Mouse (Mus musculus): Measurements from ENCODE around the gene Med23.

The Med23 gene

DNA sequence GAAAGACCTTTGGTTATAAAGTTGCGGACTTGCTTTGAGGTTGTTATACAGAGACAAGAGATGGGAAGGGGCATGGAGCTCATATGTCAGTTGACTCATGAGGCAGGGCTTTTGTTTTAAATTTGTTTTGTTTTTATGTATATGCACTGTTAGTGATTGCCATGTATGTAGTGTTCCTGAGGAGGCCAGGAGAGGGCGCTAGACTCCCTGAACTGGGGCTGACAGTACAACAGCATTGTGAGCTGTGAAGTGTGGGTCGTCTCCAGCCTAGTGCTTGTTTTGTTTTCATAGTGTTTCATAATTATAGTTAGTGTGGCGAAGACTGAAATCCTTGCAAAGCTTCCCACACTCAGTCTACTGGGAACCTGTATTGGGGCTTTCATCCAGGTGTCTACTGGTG lies 3.8 kb downstream of the Med23 start:
- DNase-seq (ENCODE audit: low spot score) = no peak

DNA sequence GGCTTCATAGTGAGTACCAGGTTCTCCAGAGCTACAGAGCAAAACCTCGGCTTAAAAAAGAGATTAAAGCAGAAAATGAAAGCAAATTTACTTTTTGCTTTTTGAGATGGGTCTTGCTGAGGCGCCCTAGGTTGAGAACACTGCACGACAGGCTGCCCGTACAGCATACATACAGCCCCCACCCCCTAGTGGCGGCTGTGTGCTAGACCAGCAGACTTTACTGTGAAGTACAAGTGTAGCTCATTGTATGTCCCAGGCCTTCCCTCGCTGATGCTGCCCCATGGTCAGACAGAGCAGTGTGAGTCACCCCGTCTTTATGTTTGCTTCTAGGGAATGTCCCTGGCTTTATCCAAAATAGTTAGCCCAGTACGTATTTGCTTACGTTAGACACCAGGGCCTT lies 16.2 kb downstream of the Med23 start:
- DNase-seq (ENCODE audit: low spot score) = no peak

DNA sequence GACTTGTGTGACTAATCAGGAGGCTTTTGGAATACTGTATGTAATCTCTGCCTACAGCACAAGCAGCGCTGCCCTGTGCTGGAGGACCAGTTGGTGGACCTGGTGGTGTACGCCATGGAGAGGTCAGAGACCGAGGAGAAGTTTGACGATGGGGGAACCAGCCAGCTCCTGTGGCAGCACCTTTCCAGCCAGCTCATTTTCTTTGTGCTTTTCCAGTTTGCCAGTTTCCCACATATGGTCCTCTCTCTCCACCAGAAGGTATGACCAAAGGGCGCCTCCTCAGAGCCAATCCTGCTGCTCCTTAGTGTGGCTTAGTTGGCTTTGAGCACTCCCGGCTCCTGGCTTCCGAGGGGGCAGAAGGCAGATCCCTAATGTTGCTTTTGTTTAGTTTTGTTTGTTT lies 18.6 kb downstream of the Med23 start:
- no peak for DNase-seq (ENCODE audit: low spot score)

DNA sequence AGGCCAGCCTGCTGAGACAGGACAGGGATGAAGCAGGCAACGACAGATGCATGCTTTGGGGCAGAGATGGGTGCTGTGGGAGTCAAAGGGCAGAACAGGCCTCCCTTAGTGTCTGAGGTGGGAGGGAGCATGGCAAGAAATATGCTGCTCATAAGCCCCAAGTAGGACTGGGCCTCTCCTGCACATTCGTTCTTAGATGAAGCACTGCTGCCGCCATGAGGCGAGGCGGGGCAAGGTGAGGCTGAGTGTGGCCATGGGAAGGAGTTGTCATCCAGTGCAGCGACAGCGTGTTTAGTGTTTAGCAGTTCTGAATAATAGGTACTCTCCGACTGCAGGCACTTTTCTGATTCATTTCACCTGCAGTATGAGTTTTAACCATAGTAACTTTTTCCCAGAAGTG lies 26.1 kb downstream of the Med23 start:
- DNase-seq (ENCODE audit: low spot score) = peak; percentile 68

DNA sequence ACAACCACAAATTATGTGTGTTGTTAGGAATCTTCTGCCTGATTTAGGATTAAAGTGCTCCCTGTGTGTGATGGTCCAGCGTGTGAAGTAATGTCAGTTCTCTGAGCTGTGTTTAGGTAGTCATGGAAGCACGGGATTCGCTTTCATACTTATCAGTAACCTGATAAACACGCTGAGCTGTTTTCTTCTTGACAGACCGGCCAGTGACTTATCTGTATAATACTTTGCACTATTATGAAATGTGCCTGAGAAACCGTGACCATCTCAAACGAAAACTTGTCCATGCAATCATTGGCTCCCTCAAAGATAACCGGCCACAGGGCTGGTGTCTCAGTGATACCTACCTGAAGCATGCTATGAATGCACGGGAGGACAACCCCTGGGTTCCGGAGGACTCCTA lies 35.8 kb downstream of the Med23 start:
- no peak for DNase-seq (ENCODE audit: low spot score)

DNA sequence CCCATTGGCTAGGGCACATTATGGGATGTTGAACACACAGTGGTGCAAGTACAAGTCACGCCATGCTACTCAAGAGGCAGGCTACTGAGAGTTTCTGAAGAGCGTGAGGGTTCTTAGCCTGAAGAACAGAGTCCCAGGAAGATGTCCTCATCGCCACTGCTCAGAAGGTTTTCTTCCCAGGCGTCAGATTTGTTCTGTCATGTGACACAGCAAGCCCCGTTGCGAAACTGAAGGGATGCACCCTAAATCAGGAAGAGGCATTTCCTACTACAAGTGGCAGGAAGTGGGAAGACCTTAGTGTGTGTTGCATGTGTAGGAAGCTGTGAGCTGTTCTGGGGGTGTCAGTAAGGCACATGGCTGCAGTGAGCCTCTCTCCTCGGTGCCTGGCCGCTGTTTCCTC lies 41.4 kb downstream of the Med23 start:
- DNase-seq (ENCODE audit: low spot score) = no peak

DNA sequence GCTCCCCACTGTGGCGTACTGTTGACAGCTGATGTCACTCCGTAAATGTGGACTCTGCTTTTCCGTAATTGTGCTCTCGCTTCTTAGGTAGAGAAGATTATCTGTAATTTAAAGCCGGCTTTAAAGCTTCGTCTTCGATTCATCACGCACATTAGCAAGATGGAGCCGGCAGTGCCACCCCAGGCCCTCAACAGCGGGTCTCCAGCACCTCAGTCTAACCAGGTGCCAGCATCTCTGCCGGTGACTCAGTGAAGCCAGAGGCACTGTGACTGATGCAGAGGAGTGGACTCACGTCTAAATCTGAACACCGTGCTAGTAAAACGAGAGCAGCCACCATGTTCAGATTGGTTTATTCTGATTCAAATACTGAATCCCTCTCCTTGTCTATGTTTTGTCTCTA lies 42.8 kb downstream of the Med23 start:
- DNase-seq (ENCODE audit: low spot score) = no peak

DNA sequence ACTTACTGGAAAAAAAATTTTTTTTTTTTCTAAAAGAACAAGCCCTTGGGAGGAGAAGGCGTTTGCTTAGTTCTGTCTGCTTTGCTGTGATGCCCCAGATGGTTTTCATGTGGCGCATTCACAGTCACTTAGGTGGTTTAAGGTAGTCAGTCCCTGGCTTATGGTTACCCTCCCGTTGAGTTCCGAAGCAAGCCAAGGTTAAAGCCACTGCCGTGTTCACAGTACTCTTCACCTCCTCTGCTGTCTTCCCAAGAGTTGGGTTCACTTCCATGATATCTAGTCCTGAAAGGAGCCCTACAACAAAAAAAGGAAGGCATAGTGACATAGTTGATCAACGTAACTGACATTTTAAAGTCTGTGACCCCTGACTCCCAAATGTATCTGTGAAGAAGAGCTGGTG lies 45.7 kb downstream of the Med23 start:
- DNase-seq (ENCODE audit: low spot score) = no peak

DNA sequence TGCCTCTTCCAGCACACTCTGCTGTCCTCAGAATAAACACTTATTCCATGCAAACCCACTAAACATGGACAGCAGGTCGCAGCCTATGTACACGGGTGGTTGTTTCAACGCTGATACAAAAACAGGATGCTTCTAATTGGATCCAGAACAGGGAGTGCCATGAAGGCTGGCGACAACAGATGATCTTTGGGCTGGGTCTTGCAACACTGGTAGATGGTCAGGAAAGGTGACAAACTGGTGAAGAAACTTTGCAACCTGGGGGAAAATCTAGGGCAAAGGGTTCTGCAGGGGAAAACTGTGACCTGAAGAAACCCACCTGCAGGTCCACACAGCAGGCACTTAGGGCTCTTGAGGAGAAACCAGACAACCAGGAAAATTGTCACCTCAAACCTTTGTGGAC lies 53.2 kb downstream of the Med23 start:
- no peak for DNase-seq (ENCODE audit: low spot score)

DNA sequence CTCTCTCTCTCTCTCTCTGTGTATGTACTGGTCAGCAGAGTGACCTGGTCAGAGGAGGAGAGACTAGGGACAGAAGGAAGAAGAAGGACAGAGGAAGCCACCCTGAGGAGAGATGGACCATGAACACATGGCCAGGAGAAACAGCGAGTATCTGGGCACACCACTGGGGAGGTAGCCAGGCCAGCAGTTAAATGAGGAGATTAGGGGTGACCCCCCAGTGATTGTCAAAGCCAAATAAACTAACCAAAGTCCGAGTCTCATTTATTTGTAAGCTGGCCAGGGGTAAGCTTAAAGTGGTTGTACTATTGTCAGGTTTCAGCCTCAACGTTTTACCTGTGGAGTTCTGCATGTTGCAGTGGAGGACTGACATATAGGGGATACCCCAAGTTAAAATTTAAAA lies 54.5 kb downstream of the Med23 start:
- no peak for DNase-seq (ENCODE audit: low spot score)

DNA sequence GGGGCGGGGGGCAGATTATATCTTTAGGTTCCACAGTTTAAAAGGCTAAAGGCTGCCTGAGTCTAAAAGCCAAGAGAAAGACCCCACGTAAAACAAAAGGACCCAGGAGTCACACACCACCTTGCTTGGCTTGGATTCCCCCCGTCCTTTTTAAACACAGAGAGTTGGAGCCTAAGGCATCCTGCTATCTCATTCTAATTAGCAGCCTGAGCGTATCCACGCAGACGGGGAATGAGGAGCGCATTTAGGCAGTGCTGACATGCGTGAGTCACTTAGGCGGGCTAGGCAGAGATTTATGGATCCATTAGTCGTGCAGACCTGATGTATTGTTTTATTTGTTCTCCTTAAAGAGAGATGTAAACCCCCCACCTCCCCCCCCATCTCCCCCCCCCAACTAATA lies 56.6 kb downstream of the Med23 start:
- DNase-seq (ENCODE audit: low spot score) = no peak

DNA sequence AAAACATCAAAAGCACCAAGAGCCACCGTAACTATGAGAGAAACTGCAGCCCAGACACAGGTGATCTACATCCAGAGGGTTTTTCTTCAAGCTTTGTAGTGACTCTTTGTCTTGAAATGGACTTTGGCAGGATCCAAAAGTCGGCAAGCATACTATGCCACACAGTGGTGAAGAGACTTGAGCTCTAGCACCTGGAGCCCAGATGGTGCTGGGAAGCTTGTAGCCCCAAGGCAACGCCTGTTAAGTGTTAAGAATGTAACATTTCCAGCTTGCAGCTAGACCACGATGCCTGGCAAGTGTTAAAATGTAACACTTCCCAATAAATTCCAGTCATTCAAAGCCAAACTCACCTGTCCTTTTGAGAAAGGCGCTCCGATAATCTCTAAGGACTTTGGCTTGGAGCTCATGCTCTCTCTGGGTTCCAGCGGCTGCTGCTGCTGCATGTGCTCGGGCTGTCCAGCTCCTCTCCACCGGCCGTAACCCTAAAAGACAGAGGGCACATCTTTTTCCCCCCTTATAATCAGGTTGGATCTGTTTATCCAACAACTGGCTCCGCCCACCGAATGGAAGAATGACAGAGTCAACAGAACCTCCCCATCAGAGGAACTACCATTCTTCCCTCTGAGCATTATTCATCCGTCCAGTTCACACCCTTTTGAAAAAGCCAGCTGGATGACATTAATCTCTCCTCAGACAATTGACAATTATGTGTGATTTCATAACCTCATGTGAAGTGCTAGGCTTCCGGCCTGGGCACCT lies 57.4 kb downstream of the Med23 start, which contains the start of gene Arg1:
TSS of gene Arg1 (minus strand) at position 523 of the 759 bp plus-strand sequence.
- no peak for DNase-seq (ENCODE audit: low spot score)

DNA sequence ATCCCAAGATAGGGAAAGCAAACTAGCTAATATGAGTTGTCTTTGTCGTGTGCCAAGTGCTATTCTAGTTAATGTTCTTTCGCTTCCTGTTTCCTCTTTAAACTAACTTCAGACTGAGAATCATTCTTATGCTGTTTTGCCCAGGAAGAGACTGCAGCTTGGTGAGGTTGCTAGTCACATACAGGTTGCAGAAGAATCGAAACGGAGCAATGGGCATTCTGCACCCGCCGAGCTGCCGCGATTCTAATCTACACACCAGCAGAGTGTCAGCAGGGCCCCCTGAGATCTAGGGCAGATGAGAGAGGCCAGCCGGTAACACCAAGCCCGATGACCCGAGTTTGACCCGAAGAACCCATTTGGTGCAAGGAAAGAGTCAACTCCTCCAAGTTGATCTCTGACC lies 58.3 kb downstream of the Med23 start:
- DNase-seq (ENCODE audit: low spot score) = no peak

DNA sequence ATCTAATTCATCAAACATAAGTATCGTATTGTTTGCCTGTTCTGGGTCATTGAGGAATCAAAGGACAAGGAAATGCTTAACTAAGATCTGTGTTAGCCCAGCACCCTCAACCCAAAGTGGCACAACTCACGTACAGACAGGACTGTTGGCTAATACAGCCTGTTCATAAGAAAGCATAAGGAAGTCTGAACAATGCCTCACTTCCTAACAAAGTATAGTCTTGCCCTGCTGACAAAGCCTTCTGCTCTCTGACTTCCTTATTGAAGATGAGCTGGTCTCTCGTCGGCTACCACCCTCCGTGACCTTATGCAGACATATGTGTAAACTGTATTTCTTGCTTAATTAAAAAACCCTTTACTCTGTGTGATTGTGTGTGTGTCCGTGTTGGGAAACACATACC lies 60.4 kb downstream of the Med23 start:
- no peak for DNase-seq (ENCODE audit: low spot score)

DNA sequence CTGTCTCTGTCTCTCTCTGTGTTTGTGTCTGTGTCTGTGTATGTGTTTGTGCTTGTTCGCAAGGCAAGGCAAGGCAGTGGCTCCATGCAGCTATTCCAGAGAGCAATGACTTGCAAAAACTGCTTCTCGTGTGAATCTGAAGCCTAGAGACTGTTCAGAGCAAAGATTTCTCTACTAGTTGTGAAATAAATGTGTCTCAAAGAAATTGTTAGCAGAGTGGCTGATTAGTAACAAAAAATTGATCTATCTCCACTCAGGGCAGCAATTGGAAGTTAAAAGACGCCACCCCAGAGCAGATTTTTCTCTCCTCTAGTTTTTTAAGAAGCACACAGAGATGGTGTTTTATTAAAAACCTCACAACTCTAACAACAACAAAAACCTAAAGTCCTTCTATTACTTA lies 78.1 kb downstream of the Med23 start:
- no peak for DNase-seq (ENCODE audit: low spot score)

DNA sequence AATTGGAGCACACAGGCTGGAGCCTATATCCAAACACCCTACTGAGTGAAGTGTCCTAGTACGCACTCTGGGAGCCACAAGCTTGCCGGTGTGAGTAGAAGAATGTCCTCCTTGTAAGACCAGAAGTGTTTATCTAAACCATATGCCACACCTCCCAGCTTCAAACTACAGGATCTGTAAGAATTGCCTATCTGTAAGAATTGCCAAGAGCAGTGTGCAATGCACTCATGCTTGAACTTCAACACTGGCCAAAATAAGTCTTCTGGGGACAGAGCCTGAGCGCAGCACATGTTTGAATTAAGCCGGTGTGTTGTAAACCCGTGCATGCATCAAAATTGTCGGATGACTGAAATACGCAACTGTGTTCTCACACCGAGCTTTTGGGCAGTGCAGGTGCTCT lies 78.5 kb downstream of the Med23 start:
- no peak for DNase-seq (ENCODE audit: low spot score)

DNA sequence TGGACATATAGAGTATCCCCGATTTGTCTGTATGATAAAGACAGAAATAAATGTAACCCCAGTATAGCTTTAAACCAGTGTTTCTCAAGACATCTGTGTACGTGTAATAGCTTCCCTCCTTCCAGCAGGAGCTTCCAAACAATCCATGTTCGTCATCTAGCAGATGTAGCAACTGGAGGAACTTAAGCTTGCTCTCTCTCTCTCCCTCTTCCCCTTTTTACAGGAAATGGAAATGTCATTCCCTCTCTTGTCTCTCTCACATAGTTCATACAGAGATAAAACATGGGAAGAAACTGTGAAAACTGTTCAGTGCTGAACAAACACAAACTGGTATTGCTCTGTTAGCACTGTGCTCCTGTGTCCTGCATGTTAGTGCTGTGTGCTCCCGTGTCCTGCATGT lies 80.4 kb downstream of the Med23 start:
- DNase-seq (ENCODE audit: low spot score) = no peak

DNA sequence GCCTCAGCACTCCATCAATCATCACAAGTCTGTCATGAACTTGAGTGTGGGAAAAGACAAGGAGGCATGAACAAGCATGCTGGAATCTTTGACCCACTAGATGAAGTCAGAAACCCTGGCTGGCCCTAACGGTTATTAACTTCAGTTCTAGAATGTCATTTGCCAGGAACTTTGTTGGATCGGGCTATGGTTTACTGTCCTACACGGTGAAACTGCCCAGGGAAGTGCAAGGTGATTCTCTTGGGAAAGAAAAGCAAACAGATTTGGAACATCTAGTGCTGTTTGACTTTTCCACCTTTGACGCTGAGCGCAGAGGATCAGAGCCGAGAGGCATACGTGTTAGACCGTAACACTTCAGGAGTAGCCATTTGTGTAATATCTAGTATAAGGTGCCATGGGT lies 81.8 kb downstream of the Med23 start:
- no peak for DNase-seq (ENCODE audit: low spot score)

DNA sequence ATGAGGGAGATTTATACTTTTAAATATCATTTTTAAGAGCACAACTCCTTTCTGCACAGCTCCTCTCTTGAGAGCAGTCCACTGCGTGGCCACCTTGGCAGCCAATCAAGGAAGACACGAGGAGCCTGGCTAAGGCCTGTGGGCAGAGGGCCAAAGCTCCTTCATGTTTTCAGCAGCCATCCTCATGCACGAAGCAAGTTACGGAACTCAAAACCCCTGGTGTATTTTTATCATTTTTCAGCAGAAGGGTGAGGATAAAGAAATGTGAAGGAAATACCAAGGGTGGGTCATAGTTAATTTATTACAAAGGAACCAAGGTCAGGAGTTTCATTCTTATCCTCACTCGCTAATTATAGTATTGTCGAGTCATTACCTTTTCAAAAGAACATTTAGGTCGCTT lies 82.8 kb downstream of the Med23 start:
- peak; percentile 63 for DNase-seq (ENCODE audit: low spot score)

DNA sequence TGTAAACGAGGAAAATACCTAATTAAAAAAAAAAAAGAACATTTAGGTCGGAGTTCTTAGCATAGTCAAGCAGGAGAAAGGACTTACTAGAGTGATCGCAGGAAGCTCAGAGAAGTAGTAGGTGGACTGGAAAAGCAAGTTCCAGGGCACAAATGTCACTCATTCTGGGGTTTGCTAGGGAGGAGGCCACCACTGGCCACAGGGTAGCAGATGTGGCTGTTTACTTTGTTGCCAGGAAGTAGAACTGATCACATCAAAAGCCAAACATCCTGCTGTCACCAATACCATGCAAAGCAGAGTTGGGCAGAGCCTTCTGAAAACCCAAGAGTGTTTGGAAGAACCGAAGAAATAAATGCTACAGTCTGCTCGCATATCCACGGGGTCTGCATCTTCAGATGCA lies 84.1 kb downstream of the Med23 start:
- DNase-seq (ENCODE audit: low spot score) = no peak

DNA sequence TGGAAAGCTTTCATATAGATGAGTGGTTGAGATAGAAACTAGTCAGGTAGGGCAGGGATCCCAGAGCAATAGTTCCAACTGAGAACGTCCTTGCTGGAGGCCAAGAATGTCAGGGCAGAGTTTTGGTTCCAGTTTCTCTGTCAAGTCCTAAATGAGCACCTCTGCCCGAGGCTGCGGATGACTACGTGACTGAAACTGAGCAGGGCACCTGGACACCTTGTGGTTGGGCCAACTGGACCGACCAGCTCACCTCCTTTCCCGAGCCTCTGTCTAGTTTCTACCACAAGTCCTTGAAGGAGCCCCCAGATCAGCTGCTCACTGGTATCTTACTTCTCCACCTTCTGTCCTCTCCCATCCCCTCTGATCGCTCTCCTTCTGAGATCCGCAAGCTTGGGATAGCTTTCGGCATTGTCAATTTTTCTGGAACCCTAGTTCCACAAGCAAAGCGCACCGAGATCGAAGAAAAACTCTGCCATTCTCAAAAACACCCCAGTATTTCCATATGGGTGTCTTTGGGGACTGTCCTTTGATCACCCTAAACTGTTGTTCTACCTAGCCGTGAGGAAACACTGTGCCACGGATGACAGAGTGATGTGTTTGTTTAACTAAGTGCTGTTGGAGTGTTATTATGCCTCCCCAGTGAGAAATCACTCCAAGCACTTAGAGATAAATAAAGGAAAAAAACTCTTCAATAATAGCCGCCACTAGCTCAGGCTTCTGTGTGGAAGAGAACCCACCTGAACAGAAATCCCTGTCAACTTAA lies 88.7 kb downstream of the Med23 start:
- no peak for DNase-seq (ENCODE audit: low spot score)

DNA sequence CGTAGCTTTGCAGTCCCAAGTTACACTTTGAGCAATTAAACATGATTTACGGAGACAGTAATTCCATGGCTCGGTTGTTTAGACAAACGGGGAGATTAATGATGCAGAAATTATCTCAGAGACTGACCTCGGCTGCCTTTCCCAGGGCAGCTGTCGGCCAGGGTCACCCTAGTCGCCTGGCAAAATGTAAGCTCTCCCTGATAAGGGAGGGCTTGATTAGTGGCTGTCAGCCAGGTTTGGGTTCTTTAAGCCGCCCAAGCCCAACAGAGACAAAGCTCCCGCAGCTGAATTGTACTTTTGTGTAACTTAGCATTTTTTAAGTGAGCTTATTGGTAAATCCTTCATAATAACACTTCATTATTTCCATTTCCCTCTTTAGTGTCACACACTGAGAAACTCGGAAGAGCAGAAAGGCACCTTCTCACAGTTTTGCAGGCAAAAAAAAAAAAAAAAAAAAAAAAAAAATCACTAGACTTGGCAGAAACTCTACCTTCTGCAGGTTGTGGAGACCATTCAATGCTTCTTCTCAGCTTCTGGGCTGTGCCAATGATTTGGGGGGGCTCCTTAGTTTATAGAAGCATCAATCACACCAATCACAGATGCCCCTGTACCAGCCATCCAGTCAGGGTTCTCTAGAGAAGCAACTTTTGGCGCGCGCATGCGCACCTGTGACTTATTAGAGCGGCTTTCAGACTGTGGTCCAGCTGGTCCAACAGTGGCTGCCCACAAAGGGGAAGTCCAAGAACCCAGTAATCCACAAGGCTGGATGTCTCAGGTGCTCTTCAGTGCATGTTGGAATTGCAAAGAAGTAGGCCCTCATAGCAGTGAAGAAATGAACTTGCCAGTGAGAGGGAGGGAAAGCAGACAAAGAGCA lies 89.5 kb downstream of the Med23 start:
- no peak for DNase-seq (ENCODE audit: low spot score)

DNA sequence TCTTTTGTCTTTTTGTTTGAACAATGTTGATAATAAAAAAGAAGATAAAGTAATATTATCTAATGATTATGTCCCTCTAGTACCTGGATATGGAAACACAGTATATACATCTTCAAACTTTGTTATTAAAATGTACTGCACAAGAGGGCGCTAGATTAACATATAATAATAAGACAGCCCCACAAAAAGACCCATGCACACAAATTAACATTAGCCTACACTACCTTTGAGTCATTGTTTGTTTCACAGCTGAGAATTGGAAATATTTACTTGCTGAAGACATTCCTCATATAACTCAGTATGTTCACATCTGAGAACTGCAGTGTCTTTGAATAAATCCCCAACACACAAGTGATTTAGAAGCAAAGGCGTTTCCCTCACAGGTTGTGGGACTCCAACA lies 91.3 kb downstream of the Med23 start:
- no peak for DNase-seq (ENCODE audit: low spot score)
